Mouse (Mus musculus): ENCODE results near the gene Acbd5. TPM values are rescaled to one million over a fixed set of nuclear protein-coding genes. Genes with fewer than 3 reads are reported as not detected.

Gene Acbd5
- polyA plus RNA-seq, 1 experiment = 11.5 TPM

DNA sequence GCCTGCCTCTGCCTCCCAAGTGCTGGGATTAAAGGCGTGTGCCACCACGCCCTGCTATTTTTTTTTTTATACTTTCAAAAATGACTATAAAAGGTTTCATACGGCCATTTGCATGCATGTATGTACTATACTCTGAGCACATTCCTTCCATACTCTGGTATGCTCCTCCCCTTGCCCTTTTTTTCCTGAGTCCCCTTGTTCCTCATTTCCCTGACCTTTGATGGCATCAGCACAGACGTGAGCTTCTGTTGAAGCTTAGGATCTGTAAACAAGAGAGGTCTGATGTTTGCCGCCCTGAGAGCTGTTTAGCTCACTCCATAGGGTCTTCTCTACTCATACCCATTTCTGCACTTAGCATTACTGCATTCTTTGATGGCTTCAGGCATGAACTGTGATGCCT, 9.7 kb downstream of the Acbd5 start:
- TF ChIP-seq CTCF (IDR thresholded peaks at IDR 0.05; ENCODE audit: borderline replicate concordance, control insufficient read depth, extremely low read depth, insufficient read depth, low read length, poor library complexity) (no peak), POLR2A (IDR thresholded peaks at IDR 0.05; ENCODE audit: control insufficient read depth, extremely low read depth, insufficient read depth, low read length, poor library complexity) (no peak)
- DNase-seq = no peak
- Histone ChIP-seq H3K36me3 (ENCODE audit: control insufficient read depth, insufficient read depth, low read length) (peaks cover 56% of the 10 kb centered on the region), H3K4me1 (replicated peaks; ENCODE audit: control insufficient read depth, insufficient read depth, low read length) (no peaks in the 10 kb centered on the region), H3K4me3 (ENCODE audit: control insufficient read depth, insufficient read depth, low read length) (no peak overlapping the region), H3K27me3 (ENCODE audit: control insufficient read depth, insufficient read depth, low read length) (no peaks in the 10 kb centered on the region), H3K27ac (ENCODE audit: control insufficient read depth, insufficient read depth, low read length) (no peak overlapping the region)
- 97% methylated on average over 5 of the region's 5 CpGs for WGBS

DNA sequence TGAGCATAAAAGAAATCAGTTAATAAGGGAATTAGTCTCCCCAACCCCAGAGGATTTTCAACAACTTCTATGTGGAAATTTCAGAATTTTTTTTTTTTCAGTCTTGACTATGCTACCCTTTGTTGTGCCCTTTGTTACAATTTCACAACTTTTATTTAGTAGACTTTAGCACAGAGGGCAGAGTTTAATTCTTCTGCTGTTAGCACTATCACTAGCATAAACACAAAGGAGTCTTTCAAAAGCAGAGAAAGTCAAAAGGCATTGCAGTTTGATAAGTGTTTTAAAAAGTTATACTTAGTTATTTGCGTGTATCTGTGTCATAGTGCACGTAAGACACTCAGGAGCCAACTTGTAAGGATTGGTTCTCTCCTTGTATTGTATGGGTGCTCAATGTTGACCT, 10.6 kb downstream of the Acbd5 start:
- H3K27me3 ChIP-seq (ENCODE audit: control insufficient read depth, insufficient read depth, low read length) = no peaks in the 10 kb centered on the region
- peaks cover 61% of the 10 kb centered on the region for H3K36me3 ChIP-seq (ENCODE audit: control insufficient read depth, insufficient read depth, low read length)
- no peaks in the 10 kb centered on the region for H3K4me1 ChIP-seq (replicated peaks; ENCODE audit: control insufficient read depth, insufficient read depth, low read length)
- 93% methylated on average over 2 of the region's 2 CpGs for WGBS
- no peak overlapping the region for H3K27ac ChIP-seq (ENCODE audit: control insufficient read depth, insufficient read depth, low read length)
- TF ChIP-seq CTCF (IDR thresholded peaks at IDR 0.05; ENCODE audit: borderline replicate concordance, control insufficient read depth, extremely low read depth, insufficient read depth, low read length, poor library complexity) (no peak), POLR2A (IDR thresholded peaks at IDR 0.05; ENCODE audit: control insufficient read depth, extremely low read depth, insufficient read depth, low read length, poor library complexity) (no peak)
- no peak overlapping the region for H3K4me3 ChIP-seq (ENCODE audit: control insufficient read depth, insufficient read depth, low read length)
- no peak for DNase-seq

DNA sequence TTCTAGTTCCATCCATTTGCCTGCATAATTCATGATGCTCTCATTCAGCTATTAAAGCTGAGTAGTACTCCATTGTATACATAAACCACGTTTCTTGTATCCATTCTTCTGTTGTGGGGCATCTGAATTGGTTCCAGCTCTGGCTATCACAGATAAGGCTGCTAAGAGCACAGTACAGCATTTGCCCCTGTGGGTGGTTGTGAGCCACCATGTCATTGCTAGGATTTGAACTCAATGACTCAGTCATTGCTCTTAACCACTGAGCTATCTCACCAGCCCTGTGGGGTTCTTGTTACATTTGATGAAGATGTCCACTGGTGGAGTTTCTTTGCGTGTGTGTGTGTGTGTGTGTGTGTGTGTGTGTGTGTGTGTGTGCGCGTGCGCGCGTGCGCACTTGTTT, 16.6 kb downstream of the Acbd5 start:
- WGBS = 98% methylated on average over 8 of the region's 8 CpGs

DNA sequence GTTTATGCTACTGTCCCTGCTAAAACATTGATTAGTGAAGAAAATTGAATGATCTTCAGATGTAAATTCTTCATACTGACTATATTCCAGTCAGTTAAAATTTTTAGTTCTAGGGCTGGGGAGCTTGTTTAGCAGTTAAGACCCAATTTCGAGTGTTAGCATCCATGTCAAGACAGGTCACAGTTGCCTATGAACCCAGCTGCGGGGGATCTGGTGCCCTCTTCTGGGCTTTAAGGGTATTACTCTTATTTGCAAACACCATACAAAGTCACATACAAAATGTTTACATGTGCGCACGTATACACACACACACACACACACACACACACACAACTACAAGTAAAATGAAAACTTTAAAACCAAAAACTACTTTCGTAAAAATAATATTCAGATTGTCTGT, 24.2 kb downstream of the Acbd5 start:
- DNase-seq = peak; percentile 49
- TF ChIP-seq CTCF (IDR thresholded peaks at IDR 0.05; ENCODE audit: borderline replicate concordance, control insufficient read depth, extremely low read depth, insufficient read depth, low read length, poor library complexity) (no peak), POLR2A (IDR thresholded peaks at IDR 0.05; ENCODE audit: control insufficient read depth, extremely low read depth, insufficient read depth, low read length, poor library complexity) (no peak)
- Histone ChIP-seq H3K27ac (ENCODE audit: control insufficient read depth, insufficient read depth, low read length) (no peak overlapping the region), H3K4me1 (replicated peaks; ENCODE audit: control insufficient read depth, insufficient read depth, low read length) (no peaks in the 10 kb centered on the region), H3K36me3 (ENCODE audit: control insufficient read depth, insufficient read depth, low read length) (peaks cover 51% of the 10 kb centered on the region), H3K27me3 (ENCODE audit: control insufficient read depth, insufficient read depth, low read length) (no peaks in the 10 kb centered on the region), H3K4me3 (ENCODE audit: control insufficient read depth, insufficient read depth, low read length) (no peak overlapping the region)
- WGBS = 58% methylated on average over 5 of the region's 5 CpGs

More for the DNA sequence above, 16.6 kb downstream of the Acbd5 start:
- Histone ChIP-seq H3K4me1 (replicated peaks; ENCODE audit: control insufficient read depth, insufficient read depth, low read length) (no peaks in the 10 kb centered on the region), H3K4me3 (ENCODE audit: control insufficient read depth, insufficient read depth, low read length) (no peak overlapping the region), H3K36me3 (ENCODE audit: control insufficient read depth, insufficient read depth, low read length) (peaks cover 44% of the 10 kb centered on the region), H3K27me3 (ENCODE audit: control insufficient read depth, insufficient read depth, low read length) (no peaks in the 10 kb centered on the region), H3K27ac (ENCODE audit: control insufficient read depth, insufficient read depth, low read length) (no peak overlapping the region)
- TF ChIP-seq CTCF (IDR thresholded peaks at IDR 0.05; ENCODE audit: borderline replicate concordance, control insufficient read depth, extremely low read depth, insufficient read depth, low read length, poor library complexity) (no peak), POLR2A (IDR thresholded peaks at IDR 0.05; ENCODE audit: control insufficient read depth, extremely low read depth, insufficient read depth, low read length, poor library complexity) (no peak)
- DNase-seq = no peak

DNA sequence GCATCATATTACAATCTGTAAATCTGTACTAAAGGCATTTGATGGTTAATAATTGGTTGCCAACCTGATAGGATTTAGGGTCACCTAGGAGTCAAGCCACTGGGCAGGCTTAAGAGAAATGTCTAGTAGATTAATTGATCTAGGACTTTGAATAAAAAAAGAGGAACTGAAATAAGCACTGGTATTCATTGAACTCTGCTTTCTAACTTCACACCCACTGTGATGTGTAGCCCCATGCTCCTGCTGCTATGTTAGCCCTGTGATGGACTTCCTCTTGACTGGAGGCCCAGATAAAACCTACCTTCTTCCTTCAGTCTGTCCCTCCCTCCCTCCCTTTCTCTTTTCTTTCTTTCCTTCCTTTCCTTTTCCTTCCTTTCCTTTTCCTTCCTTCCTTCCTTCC, 29.1 kb downstream of the Acbd5 start:
- DNase-seq = no peak
- H3K36me3 ChIP-seq (ENCODE audit: control insufficient read depth, insufficient read depth, low read length) = peaks cover 43% of the 10 kb centered on the region
- H3K4me1 ChIP-seq (replicated peaks; ENCODE audit: control insufficient read depth, insufficient read depth, low read length) = no peaks in the 10 kb centered on the region
- TF ChIP-seq POLR2A (IDR thresholded peaks at IDR 0.05; ENCODE audit: control insufficient read depth, extremely low read depth, insufficient read depth, low read length, poor library complexity) = no peak
- no peak for TF ChIP-seq CTCF (IDR thresholded peaks at IDR 0.05; ENCODE audit: borderline replicate concordance, control insufficient read depth, extremely low read depth, insufficient read depth, low read length, poor library complexity)
- no peak overlapping the region for H3K27ac ChIP-seq (ENCODE audit: control insufficient read depth, insufficient read depth, low read length)
- no peaks in the 10 kb centered on the region for H3K27me3 ChIP-seq (ENCODE audit: control insufficient read depth, insufficient read depth, low read length)
- H3K4me3 ChIP-seq (ENCODE audit: control insufficient read depth, insufficient read depth, low read length) = no peak overlapping the region

DNA sequence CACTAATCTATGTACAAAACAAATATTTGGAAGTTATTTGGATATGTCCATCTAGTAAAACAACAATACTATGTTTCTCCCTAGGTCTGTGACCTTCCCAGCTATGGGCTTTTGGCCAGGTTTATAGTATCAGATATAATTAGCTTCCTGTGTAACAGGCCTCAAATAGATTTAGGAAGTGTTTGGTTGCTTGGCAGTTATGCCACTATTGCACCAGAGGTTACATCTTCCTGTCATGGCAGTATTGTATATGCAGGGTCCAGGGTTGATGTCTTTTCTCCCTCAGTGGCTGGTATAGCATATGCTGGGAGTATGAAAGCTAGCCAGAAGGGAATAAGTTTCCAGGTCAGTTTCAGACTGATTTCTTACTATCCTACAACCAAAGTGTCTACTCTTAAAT, 34.3 kb downstream of the Acbd5 start:
- DNase-seq = no peak
- TF ChIP-seq POLR2A (IDR thresholded peaks at IDR 0.05; ENCODE audit: control insufficient read depth, extremely low read depth, insufficient read depth, low read length, poor library complexity) = no peak
- no peak for TF ChIP-seq CTCF (IDR thresholded peaks at IDR 0.05; ENCODE audit: borderline replicate concordance, control insufficient read depth, extremely low read depth, insufficient read depth, low read length, poor library complexity)
- Histone ChIP-seq H3K4me3 (ENCODE audit: control insufficient read depth, insufficient read depth, low read length) (no peak overlapping the region), H3K27ac (ENCODE audit: control insufficient read depth, insufficient read depth, low read length) (no peak overlapping the region), H3K27me3 (ENCODE audit: control insufficient read depth, insufficient read depth, low read length) (no peaks in the 10 kb centered on the region), H3K4me1 (replicated peaks; ENCODE audit: control insufficient read depth, insufficient read depth, low read length) (no peaks in the 10 kb centered on the region), H3K36me3 (ENCODE audit: control insufficient read depth, insufficient read depth, low read length) (peaks cover 16% of the 10 kb centered on the region)

DNA sequence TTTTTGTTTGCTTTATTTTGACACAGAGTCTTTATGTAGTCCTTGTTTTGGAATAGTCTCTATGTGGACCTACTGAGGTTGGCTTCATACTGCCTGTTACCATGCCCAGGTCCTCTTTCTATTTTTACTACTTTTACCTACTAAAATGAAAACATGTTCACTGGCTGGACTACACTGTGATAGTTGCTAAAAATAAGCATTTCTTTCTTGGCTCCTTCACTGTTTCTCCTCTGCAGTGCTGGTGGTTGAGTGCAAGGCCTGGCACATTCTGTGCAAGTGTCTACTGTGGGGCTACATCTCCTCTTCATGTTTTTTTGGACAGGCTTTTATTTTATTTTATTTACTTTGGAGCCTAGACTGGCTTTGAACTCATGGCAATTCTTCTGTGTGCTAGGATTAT, 51.6 kb downstream of the Acbd5 start:
- Histone ChIP-seq H3K27ac (ENCODE audit: control insufficient read depth, insufficient read depth, low read length) (no peak overlapping the region), H3K4me1 (replicated peaks; ENCODE audit: control insufficient read depth, insufficient read depth, low read length) (no peaks in the 10 kb centered on the region), H3K4me3 (ENCODE audit: control insufficient read depth, insufficient read depth, low read length) (no peak overlapping the region), H3K27me3 (ENCODE audit: control insufficient read depth, insufficient read depth, low read length) (no peaks in the 10 kb centered on the region), H3K36me3 (ENCODE audit: control insufficient read depth, insufficient read depth, low read length) (peaks cover 9% of the 10 kb centered on the region; the same call in 1 of the 2 replicates)
- no peak for DNase-seq
- TF ChIP-seq CTCF (IDR thresholded peaks at IDR 0.05; ENCODE audit: borderline replicate concordance, control insufficient read depth, extremely low read depth, insufficient read depth, low read length, poor library complexity) (no peak), POLR2A (IDR thresholded peaks at IDR 0.05; ENCODE audit: control insufficient read depth, extremely low read depth, insufficient read depth, low read length, poor library complexity) (no peak)
